Mouse (Mus musculus) left cerebral cortex, adult 8-10 months (tissue): Measurements from ENCODE around the gene Hvcn1. TPM values are rescaled to one million over a fixed set of nuclear protein-coding genes. Genes with fewer than 3 reads are reported as not detected.

ENCODE experiments used
- total RNA-seq, 4 experiments: library from RNA; stranded (reverse); gene quantifications; 2 replicates each; pipeline ENCODE4 v1.2.4; 2022

The Hvcn1 gene
- total RNA-seq, 4 experiments from 2014 or later = 4.2 to 11.2 (median 6.9) TPM

Other genes with a start within 250 kb of the Hvcn1 start
- 100 to 1,000 TPM; 150 to 185 (median 160) TPM for gene Cux2, start 156.7 kb upstream of the Hvcn1 start, total RNA-seq
- gene Myl2, start 105.9 kb upstream of the Hvcn1 start, total RNA-seq = 1 to 10 TPM; 2.4 to 9.2 (median 3.9) TPM
- gene Ccdc63, start 66.0 kb upstream of the Hvcn1 start, total RNA-seq = 1 to 10 TPM in 1 of 4 experiments, under 1 TPM in 3; 0.53 to 1.4 (median 0.68) TPM
- gene Ppp1cc, start 48.5 kb upstream of the Hvcn1 start, total RNA-seq = 100 to 1,000 TPM; 197 to 231 (median 211) TPM
- gene Tctn1, start 57.7 kb downstream of the Hvcn1 start, total RNA-seq = 10 to 100 TPM; 15.0 to 16.6 (median 15.7) TPM
- 10 to 100 TPM; 44.8 to 52.2 (median 48.8) TPM for gene Pptc7, start 77.6 kb downstream of the Hvcn1 start, total RNA-seq
- gene Rad9b, start 147.4 kb downstream of the Hvcn1 start, total RNA-seq = 1 to 10 TPM; 3.4 to 5.0 (median 4.2) TPM
- 100 to 1,000 TPM; 182 to 219 (median 199) TPM for gene Vps29, start 147.6 kb downstream of the Hvcn1 start, total RNA-seq
- gene Gpn3, start 165.1 kb downstream of the Hvcn1 start, total RNA-seq = 10 to 100 TPM; 21.8 to 24.8 (median 22.7) TPM
- gene Fam216a, start 165.6 kb downstream of the Hvcn1 start, total RNA-seq = 10 to 100 TPM; 66.1 to 74.2 (median 70.7) TPM
- 100 to 1,000 TPM; 173 to 229 (median 205) TPM for gene Arpc3, start 185.1 kb downstream of the Hvcn1 start, total RNA-seq
- gene Anapc7, start 214.9 kb downstream of the Hvcn1 start, total RNA-seq = 10 to 100 TPM; 33.7 to 38.0 (median 37.2) TPM